Mouse (Mus musculus) neural tube, embryonic 14.5 days (tissue): Measurements from ENCODE around the gene Arid1b. TPM values are rescaled to one million over a fixed set of nuclear protein-coding genes. Genes with fewer than 3 reads are reported as not detected.

ENCODE experiments used
- ATAC-seq: fragments of 200-750 bp; cut with Nextera tagmentation; 2 replicates; pipeline ENCODE4 v1.8.0; 2017; ENCODE audit warnings: low read depth, mild to moderate bottlenecking, moderate TSS enrichment, moderate library complexity
- H3K27ac ChIP-seq: fragments of 300-500 bp; sonication (generic); 2 replicates; pipeline ENCODE4 v1.5.1; 2014; ENCODE audit warnings: low read depth, mild to moderate bottlenecking, control low read depth, low read length, moderate library complexity, mixed read lengths
- H3K27me3 ChIP-seq: fragments of 300-500 bp; sonication (generic); 2 replicates; pipeline ENCODE4 v1.6.1; 2014; ENCODE audit warnings: low read length; ENCODE audit not compliant: control insufficient read depth, insufficient read depth
- H3K36me3 ChIP-seq: fragments of 300-500 bp; sonication (generic); 2 replicates; pipeline ENCODE4 v1.6.1; 2014; ENCODE audit warnings: low read length, mixed read lengths; ENCODE audit not compliant: control insufficient read depth, insufficient read depth
- H3K4me1 ChIP-seq: fragments of 300-500 bp; sonication (generic); 2 replicates; pipeline ENCODE4 v1.6.1; 2014; ENCODE audit warnings: low read length; ENCODE audit not compliant: control insufficient read depth, insufficient read depth
- H3K4me2 ChIP-seq: fragments of 300-500 bp; sonication (generic); 2 replicates; pipeline ENCODE4 v1.6.1; 2014; ENCODE audit warnings: mild to moderate bottlenecking, low read depth, low read length, control low read depth
- H3K4me3 ChIP-seq: fragments of 300-500 bp; sonication (generic); 2 replicates; pipeline ENCODE4 v1.5.1; 2014; ENCODE audit warnings: low read depth, low read length, control low read depth, mixed read lengths
- H3K9ac ChIP-seq: fragments of 300-500 bp; sonication (generic); replicated peaks from 2 replicates; pipeline ENCODE4 v1.6.1; 2014; ENCODE audit warnings: low read depth, mild to moderate bottlenecking, control low read depth, low read length, mixed read lengths
- H3K9me3 ChIP-seq: fragments of 300-500 bp; sonication (generic); 2 replicates; pipeline ENCODE4 v1.6.1; 2016; ENCODE audit warnings: low read length; ENCODE audit not compliant: control insufficient read depth
- WGBS: fragments of 180-500 bp; shearing (Covaris S2); extraction: QIAGEN DNeasy Blood & Tissue Kit; methylation state at CpG from one replicate; pipeline ENCODE4 v1.1.7; 2014; 5-methylcytosine and 5-hydroxymethylcytosine counted together
- polyA plus RNA-seq: library from polyadenylated mRNA; unstranded; fragments of >200 nt; fragmentation: Nextera tagmentation; extraction: Ambion mirVana; gene quantifications from 2 replicates; pipeline ENCODE4 v1.2.1, GENCODE M21; 2014

Arid1b gene
- polyA plus RNA-seq, 1 experiment from 2014 or later: 22.2 TPM

GRCm38 (mm10) chr17:5125856-5126806 is 132.0 kb downstream of the Arid1b start:
- no peak overlapping the region for H3K27ac ChIP-seq
- no peak overlapping the region for H3K4me2 ChIP-seq
- no peaks in the 10 kb centered on the region for H3K9me3 ChIP-seq
- no peaks in the 10 kb centered on the region for H3K36me3 ChIP-seq
- no peak overlapping the region for H3K4me3 ChIP-seq
- no peaks in the 10 kb centered on the region for H3K27me3 ChIP-seq
- H3K4me1 ChIP-seq: peaks cover 8% of the 10 kb centered on the region; the same call in 1 of the 2 replicates
- H3K9ac ChIP-seq: no peak overlapping the region
- no peak for ATAC-seq
- 88% methylated on average over 5 of the region's 5 CpGs for WGBS

- ATAC-seq: no peak
- Histone ChIP-seq H3K4me2 (no peak overlapping the region), H3K4me1 (peaks cover 7% of the 10 kb centered on the region; the same call in 1 of the 2 replicates), H3K4me3 (no peak overlapping the region), H3K27ac (no peak overlapping the region), H3K9me3 (no peaks in the 10 kb centered on the region), H3K27me3 (no peaks in the 10 kb centered on the region), H3K36me3 (no peaks in the 10 kb centered on the region), H3K9ac (no peak overlapping the region)
- 88% methylated on average over 2 of the region's 2 CpGs for WGBS
Observed at GRCm38 (mm10) chr17:5129606-5130005, 135.5 kb downstream of the Arid1b start.

GRCm38 (mm10) chr17:5130116-5130515 is 136.0 kb downstream of the Arid1b start:
- Histone ChIP-seq H3K36me3 (no peaks in the 10 kb centered on the region), H3K4me2 (no peak overlapping the region), H3K9ac (no peak overlapping the region), H3K27ac (no peak overlapping the region), H3K4me3 (no peak overlapping the region), H3K27me3 (no peaks in the 10 kb centered on the region), H3K9me3 (no peaks in the 10 kb centered on the region), H3K4me1 (0 out of 2 replicates have a peak, but pooled peaks cover 3% of the 10 kb centered on the region)
- WGBS: 84% methylated on average over 4 of the region's 4 CpGs
- ATAC-seq: no peak

- H3K36me3 ChIP-seq: no peaks in the 10 kb centered on the region
- no peak overlapping the region for H3K4me3 ChIP-seq
- H3K4me2 ChIP-seq: no peak overlapping the region
- H3K27me3 ChIP-seq: no peaks in the 10 kb centered on the region
- H3K4me1 ChIP-seq: 0 out of 2 replicates have a peak, but pooled peaks cover 3% of the 10 kb centered on the region
- H3K9ac ChIP-seq: no peak overlapping the region
- WGBS: 95% methylated on average over 6 of the region's 6 CpGs
- H3K9me3 ChIP-seq: no peaks in the 10 kb centered on the region
- H3K27ac ChIP-seq: no peak overlapping the region
- no peak for ATAC-seq
Observed at GRCm38 (mm10) chr17:5131706-5132105, 137.6 kb downstream of the Arid1b start.

GRCm38 (mm10) chr17:5132296-5132986 is 138.3 kb downstream of the Arid1b start:
- no peaks in the 10 kb centered on the region for H3K9me3 ChIP-seq
- ATAC-seq: no peak
- H3K4me2 ChIP-seq: no peak overlapping the region
- H3K27me3 ChIP-seq: no peaks in the 10 kb centered on the region
- WGBS: 92% methylated on average over 14 of the region's 14 CpGs
- no peaks in the 10 kb centered on the region for H3K36me3 ChIP-seq
- H3K4me3 ChIP-seq: no peak overlapping the region
- H3K27ac ChIP-seq: no peak overlapping the region
- no peak overlapping the region for H3K9ac ChIP-seq
- H3K4me1 ChIP-seq: 0 out of 2 replicates have a peak, but pooled peaks cover 5% of the 10 kb centered on the region

GRCm38 (mm10) chr17:5132987-5133355 is 138.8 kb downstream of the Arid1b start:
- peaks cover 9% of the 10 kb centered on the region for H3K4me1 ChIP-seq
- WGBS: 78% methylated on average over 7 of the region's 7 CpGs
- H3K36me3 ChIP-seq: no peaks in the 10 kb centered on the region
- H3K4me3 ChIP-seq: no peak overlapping the region
- H3K27ac ChIP-seq: no peak overlapping the region
- no peaks in the 10 kb centered on the region for H3K27me3 ChIP-seq
- H3K4me2 ChIP-seq: no peak overlapping the region
- no peak for ATAC-seq
- H3K9me3 ChIP-seq: no peaks in the 10 kb centered on the region
- H3K9ac ChIP-seq: no peak overlapping the region

GRCm38 (mm10) chr17:5133831-5134230 is 139.7 kb downstream of the Arid1b start:
- WGBS: 80% methylated on average over 8 of the region's 8 CpGs
- no peak overlapping the region for H3K4me2 ChIP-seq
- H3K27me3 ChIP-seq: no peaks in the 10 kb centered on the region
- no peak overlapping the region for H3K4me3 ChIP-seq
- no peak for ATAC-seq
- no peak overlapping the region for H3K27ac ChIP-seq
- H3K36me3 ChIP-seq: no peaks in the 10 kb centered on the region
- no peaks in the 10 kb centered on the region for H3K9me3 ChIP-seq
- no peak overlapping the region for H3K9ac ChIP-seq
- H3K4me1 ChIP-seq: peaks cover 18% of the 10 kb centered on the region

GRCm38 (mm10) chr17:5134271-5134670 is 140.1 kb downstream of the Arid1b start:
- H3K4me3 ChIP-seq: no peak overlapping the region
- H3K27ac ChIP-seq: no peak overlapping the region
- no peak for ATAC-seq
- H3K4me1 ChIP-seq: peaks cover 22% of the 10 kb centered on the region
- no peaks in the 10 kb centered on the region for H3K9me3 ChIP-seq
- 65% methylated on average over 8 of the region's 8 CpGs for WGBS
- no peak overlapping the region for H3K4me2 ChIP-seq
- H3K9ac ChIP-seq: no peak overlapping the region
- H3K36me3 ChIP-seq: no peaks in the 10 kb centered on the region
- H3K27me3 ChIP-seq: no peaks in the 10 kb centered on the region

- H3K9me3 ChIP-seq: no peaks in the 10 kb centered on the region
- H3K4me2 ChIP-seq: no peak overlapping the region
- H3K4me3 ChIP-seq: no peak overlapping the region
- no peak for ATAC-seq
- H3K36me3 ChIP-seq: no peaks in the 10 kb centered on the region
- 57% methylated on average over 3 of the region's 3 CpGs for WGBS
- H3K9ac ChIP-seq: no peak overlapping the region
- H3K27me3 ChIP-seq: no peaks in the 10 kb centered on the region
- peaks cover 33% of the 10 kb centered on the region for H3K4me1 ChIP-seq
- peak overlapping the region; percentile 86 for H3K27ac ChIP-seq
Observed at GRCm38 (mm10) chr17:5137936-5138335, 143.8 kb downstream of the Arid1b start.
